Mouse (Mus musculus) limb, embryonic 13.5 days (tissue): ENCODE data around the gene Ddo. TPM values are rescaled to one million over a fixed set of nuclear protein-coding genes. Genes with fewer than 3 reads are reported as not detected.

ENCODE experiments used
- ATAC-seq: fragments of 200-750 bp; cut with Nextera tagmentation; 2 replicates; pipeline ENCODE4 v1.8.0; 2017; ENCODE audit warnings: low read depth, moderate number of reproducible peaks, moderate TSS enrichment; ENCODE audit not compliant: low FRiP score
- H3K27ac ChIP-seq: fragments of 300-500 bp; sonication (generic); 2 replicates; pipeline ENCODE4 v1.5.1; 2015; ENCODE audit warnings: inconsistent platforms, mild to moderate bottlenecking, moderate library complexity
- H3K27me3 ChIP-seq: fragments of 300-500 bp; sonication (generic); 2 replicates; pipeline ENCODE4 v1.6.1; 2015; ENCODE audit warnings: mild to moderate bottlenecking, inconsistent platforms
- H3K36me3 ChIP-seq: fragments of 300-500 bp; sonication (generic); 2 replicates; pipeline ENCODE4 v1.6.1; 2015; ENCODE audit warnings: inconsistent platforms, mild to moderate bottlenecking, moderate library complexity
- H3K4me1 ChIP-seq: fragments of 300-500 bp; sonication (generic); 2 replicates; pipeline ENCODE4 v1.6.1; 2015; ENCODE audit warnings: inconsistent platforms
- H3K4me2 ChIP-seq: fragments of 300-500 bp; sonication (generic); replicated peaks from 2 replicates; pipeline ENCODE4 v1.6.1; 2015; ENCODE audit warnings: inconsistent platforms, mild to moderate bottlenecking, moderate library complexity
- H3K4me3 ChIP-seq: fragments of 300-500 bp; sonication (generic); 2 replicates; pipeline ENCODE4 v1.5.1; 2015; ENCODE audit warnings: moderate library complexity, mild to moderate bottlenecking, inconsistent platforms
- H3K9ac ChIP-seq: fragments of 300-500 bp; sonication (generic); 2 replicates; pipeline ENCODE4 v1.6.1; 2015; ENCODE audit warnings: mild to moderate bottlenecking, inconsistent platforms
- H3K9me3 ChIP-seq: fragments of 300-500 bp; sonication (generic); 2 replicates; pipeline ENCODE4 v1.6.1; 2016; ENCODE audit warnings: inconsistent platforms
- WGBS: fragments of 180-500 bp; shearing (Covaris S2); methylation state at CpG from one replicate; pipeline ENCODE4 v1.1.7; 2015; 5-methylcytosine and 5-hydroxymethylcytosine counted together
- polyA plus RNA-seq: library from polyadenylated mRNA; unstranded; fragments of >200 nt; fragmentation: Nextera tagmentation; extraction: Ambion mirVana; gene quantifications from 2 replicates; pipeline ENCODE4 v1.2.1, GENCODE M21; 2015

Gene Ddo
- polyA plus RNA-seq, 1 experiment from 2014 or later = 0.13 TPM

DNA sequence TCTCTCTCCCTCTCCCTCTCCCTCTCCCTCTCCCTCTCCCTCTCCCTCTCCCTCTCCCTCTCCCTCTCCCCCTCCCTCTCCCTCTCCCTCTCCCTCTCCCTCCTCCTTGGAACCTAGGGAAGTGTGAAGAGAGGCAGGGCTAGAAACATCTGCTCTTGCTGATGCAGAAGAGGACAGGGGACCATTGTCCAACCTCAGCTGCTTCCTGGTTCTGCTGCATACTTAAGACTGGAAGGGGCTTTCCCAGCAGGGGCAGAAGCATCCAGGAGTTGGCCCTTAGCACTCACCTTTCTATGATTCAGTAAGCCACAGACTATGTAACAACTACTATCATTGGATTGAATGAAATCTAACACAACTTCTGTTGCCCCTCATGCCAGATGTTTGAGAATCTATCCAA lies 38.8 kb downstream of the Ddo start:
- Histone ChIP-seq H3K27me3 (no peaks in the 10 kb centered on the region), H3K4me3 (no peak overlapping the region), H3K9me3 (no peaks in the 10 kb centered on the region; the same call in 1 of the 2 replicates), H3K4me1 (no peaks in the 10 kb centered on the region), H3K4me2 (no peak overlapping the region), H3K9ac (no peak overlapping the region), H3K36me3 (no peaks in the 10 kb centered on the region), H3K27ac (no peak overlapping the region)
- ATAC-seq = no peak

DNA sequence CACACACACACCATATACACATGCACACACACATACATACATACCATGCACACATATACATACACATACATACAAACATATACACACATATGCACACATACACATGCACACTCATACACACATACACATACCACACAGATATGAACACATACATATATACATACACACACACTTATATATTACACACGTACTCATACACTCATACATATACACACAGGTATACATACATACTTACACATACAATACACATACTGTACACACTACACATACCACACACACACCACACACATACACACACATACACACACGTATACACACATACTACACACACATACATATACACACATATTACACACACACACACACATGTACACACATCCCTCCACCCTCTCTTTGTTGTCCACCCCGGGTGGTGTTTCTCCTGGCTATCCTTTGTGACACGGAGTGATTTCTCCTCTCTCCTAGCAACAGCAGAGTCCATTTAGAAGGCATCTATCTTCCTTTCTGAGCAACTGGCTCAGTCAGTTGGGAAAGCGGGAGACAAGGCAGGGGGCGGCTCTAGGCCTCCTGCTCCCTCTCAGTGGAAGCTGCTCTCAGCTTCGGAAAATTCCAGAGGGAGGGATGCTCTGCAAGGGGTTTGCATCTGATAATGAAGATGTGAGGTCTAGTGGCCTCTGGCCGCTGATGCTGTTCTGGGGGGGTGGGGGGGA lies 42.9 kb downstream of the Ddo start:
- H3K4me3 ChIP-seq = no peak overlapping the region
- peaks cover 7% of the 10 kb centered on the region for H3K4me1 ChIP-seq
- H3K36me3 ChIP-seq = no peaks in the 10 kb centered on the region
- no peak overlapping the region for H3K4me2 ChIP-seq
- no peaks in the 10 kb centered on the region; the same call in 1 of the 2 replicates for H3K9me3 ChIP-seq
- no peak overlapping the region for H3K9ac ChIP-seq
- no peak overlapping the region for H3K27ac ChIP-seq
- no peaks in the 10 kb centered on the region for H3K27me3 ChIP-seq
- 64% methylated on average over 8 of the region's 8 CpGs for WGBS
- no peak for ATAC-seq

DNA sequence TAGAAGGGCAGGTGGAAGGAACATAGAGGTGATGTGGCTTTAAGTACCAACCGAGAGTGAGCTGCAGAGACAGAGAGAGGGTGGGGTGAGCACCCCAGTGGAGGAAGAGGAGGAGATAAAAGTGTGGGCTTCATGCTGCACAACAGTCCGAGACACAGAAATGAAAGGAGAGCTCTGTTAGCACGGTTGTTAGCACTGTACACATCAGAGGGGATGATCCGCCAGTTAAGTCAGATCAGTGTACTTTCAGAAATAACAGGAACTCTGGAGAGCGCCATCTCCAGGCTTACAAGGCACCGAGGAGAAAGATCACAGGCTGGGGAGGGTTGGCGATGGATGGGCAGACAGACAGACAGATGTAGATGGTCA lies 43.5 kb downstream of the Ddo start:
- Histone ChIP-seq H3K36me3 (no peaks in the 10 kb centered on the region), H3K9me3 (no peaks in the 10 kb centered on the region; the same call in 1 of the 2 replicates), H3K27me3 (no peaks in the 10 kb centered on the region), H3K4me2 (no peak overlapping the region), H3K9ac (no peak overlapping the region), H3K4me3 (no peak overlapping the region), H3K27ac (no peak overlapping the region), H3K4me1 (peaks cover 7% of the 10 kb centered on the region)
- WGBS = 68% methylated on average over 7 of the region's 7 CpGs
- ATAC-seq = no peak

DNA sequence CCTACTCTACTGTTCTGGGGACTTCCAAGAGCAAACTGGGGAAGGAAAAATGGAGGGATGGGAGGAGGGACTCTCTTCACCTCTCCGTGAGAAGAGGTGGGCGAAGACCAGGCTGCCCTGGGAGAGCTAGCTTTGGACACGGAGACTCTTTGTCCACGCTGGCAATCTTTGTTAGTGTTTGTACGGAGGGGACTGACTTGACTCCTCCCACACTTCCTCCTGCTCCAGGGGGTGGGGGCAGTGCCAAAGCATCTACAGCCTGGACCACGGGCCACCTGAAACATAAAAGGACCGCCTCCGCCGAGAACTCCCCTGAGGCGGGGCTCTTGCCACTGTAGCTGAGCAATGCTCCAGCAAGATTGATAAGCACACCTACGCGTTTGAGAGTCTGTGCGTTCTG lies 44.3 kb downstream of the Ddo start:
- Histone ChIP-seq H3K4me1 (peaks cover 7% of the 10 kb centered on the region), H3K9ac (peak overlapping the region; percentile 37), H3K27me3 (no peaks in the 10 kb centered on the region), H3K4me2 (peak overlapping the region; percentile 59), H3K4me3 (peak overlapping the region; percentile 38), H3K36me3 (no peaks in the 10 kb centered on the region), H3K9me3 (no peaks in the 10 kb centered on the region; the same call in 1 of the 2 replicates), H3K27ac (no peak overlapping the region)
- 2% methylated on average over 13 of the region's 13 CpGs for WGBS
- ATAC-seq = no peak; the same call in 1 of the 2 replicates

DNA sequence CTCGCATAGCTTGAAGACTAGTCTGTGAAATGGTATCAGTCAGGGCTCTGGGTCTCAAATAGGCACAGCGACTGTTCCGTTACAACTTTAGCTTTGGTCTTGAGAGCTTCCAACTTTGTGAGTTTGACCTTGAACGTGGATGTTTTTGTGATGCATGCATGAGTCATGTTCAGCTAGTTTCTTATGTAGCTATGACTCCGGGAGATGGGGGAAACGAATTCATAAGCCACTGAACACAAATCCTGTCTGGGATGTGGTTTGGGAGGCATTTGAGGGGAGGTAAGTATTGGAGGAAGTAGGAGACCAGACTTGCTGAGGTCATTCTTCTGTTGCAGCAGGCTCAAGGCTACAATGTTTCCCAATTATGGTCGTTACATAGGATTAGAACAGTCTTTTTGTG lies 46.1 kb downstream of the Ddo start:
- Histone ChIP-seq H3K4me2 (no peak overlapping the region), H3K4me1 (peaks cover 7% of the 10 kb centered on the region), H3K4me3 (no peak overlapping the region), H3K36me3 (no peaks in the 10 kb centered on the region), H3K27me3 (no peaks in the 10 kb centered on the region), H3K27ac (no peak overlapping the region), H3K9me3 (no peaks in the 10 kb centered on the region; the same call in 1 of the 2 replicates), H3K9ac (no peak overlapping the region)
- WGBS = 82% methylated on average over 7 of the region's 7 CpGs
- ATAC-seq = no peak

DNA sequence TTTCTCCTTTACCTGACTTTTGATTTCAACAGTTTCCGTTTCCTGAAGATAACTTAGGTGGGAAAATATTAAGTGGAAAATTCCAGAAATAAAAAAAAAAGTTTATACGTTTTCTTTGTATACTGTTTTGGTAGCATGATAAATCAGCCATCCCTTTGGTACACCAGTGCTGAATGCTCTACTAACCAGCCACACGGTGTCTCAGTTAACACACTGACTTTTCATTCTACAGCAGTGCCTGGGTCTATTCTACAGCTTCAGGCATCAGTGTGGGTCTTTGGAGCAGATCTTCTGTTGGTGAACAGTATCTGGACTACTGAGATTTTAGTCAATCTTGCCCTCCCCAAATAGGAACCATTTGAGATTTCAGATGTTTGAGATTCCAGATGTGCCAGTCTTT lies 48.7 kb downstream of the Ddo start:
- no peaks in the 10 kb centered on the region for H3K36me3 ChIP-seq
- peaks cover 17% of the 10 kb centered on the region for H3K4me1 ChIP-seq
- H3K9ac ChIP-seq = no peak overlapping the region
- H3K27me3 ChIP-seq = peaks cover 6% of the 10 kb centered on the region; the same call in 1 of the 2 replicates
- WGBS = 80% methylated on average over 3 of the region's 3 CpGs
- no peaks in the 10 kb centered on the region for H3K9me3 ChIP-seq
- no peak overlapping the region for H3K4me3 ChIP-seq
- no peak overlapping the region for H3K27ac ChIP-seq
- no peak for ATAC-seq
- H3K4me2 ChIP-seq = no peak overlapping the region

DNA sequence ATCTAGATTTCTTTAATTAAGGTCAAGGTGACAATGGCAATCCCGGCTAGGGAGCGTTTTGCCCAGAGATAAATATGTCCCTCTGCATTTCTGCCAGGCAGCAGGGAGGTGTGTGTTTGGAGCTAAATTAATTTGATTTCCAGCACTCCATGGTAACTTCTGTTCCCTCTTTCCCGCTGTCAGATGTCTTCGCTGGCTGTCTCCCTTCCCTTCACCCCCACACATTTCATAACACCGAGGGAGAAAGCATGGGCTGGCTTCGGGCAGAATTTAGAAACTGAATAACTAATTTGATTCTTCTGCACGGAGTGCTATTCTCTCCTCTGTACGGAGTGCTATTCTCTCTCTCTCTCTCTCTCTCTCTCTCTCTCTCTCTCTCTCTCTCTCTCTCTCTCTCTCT lies 52.7 kb downstream of the Ddo start:
- H3K4me3 ChIP-seq = peak overlapping the region; percentile 63; the same call in 1 of the 2 replicates
- H3K4me1 ChIP-seq = peaks cover 17% of the 10 kb centered on the region
- H3K9me3 ChIP-seq = no peaks in the 10 kb centered on the region
- no peaks in the 10 kb centered on the region for H3K36me3 ChIP-seq
- H3K9ac ChIP-seq = no peak overlapping the region
- ATAC-seq = no peak
- H3K27ac ChIP-seq = no peak overlapping the region
- peaks cover 6% of the 10 kb centered on the region; the same call in 1 of the 2 replicates for H3K27me3 ChIP-seq
- 36% methylated on average over 8 of the region's 8 CpGs for WGBS
- peak overlapping the region; percentile 98 for H3K4me2 ChIP-seq

DNA sequence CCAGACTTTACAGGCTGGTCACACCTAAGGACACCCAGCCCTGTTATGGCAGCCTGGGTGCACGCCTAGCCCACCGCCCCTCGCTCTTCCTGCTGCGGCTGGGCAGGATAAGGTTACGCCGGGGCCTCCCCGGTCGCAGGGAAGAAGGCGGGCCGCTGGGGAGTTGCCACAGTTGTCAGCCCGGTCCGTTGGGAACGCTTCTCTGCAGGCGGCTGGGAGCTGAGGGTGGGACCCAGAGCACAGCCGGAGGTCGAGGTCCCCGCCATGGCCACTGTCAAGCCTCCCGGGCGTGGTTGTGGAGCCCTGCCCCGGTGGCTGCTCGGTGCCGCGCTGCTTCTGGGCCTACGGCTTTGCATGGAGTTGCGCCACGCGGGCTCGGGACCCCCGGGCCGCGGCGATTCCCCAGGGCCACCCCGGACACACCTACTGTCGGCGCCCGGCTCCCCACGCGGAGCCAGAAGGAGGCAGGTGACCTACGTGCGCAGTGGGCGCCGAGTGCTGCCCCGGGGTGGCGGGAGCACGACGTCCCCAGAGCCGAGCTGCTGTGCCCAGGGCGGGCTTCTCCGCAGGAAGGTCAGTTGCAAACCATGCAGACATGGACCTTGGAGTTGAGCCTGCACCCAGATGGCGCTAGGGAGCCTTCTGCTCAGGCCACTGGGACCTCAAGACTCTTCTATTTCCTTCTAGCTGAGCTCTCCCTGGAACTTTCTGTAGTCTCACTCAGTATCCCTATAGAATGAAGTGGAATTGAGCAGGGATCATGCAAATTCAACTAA lies 53.5 kb downstream of the Ddo start, which contains the start of gene Mettl24:
Gene Mettl24 (plus strand): TSS at position 191 of the 776 bp plus-strand sequence.
- WGBS = under 1% methylated on average over 50 of the region's 50 CpGs
- no peak within 1 kb of the TSS for H3K27ac ChIP-seq

DNA sequence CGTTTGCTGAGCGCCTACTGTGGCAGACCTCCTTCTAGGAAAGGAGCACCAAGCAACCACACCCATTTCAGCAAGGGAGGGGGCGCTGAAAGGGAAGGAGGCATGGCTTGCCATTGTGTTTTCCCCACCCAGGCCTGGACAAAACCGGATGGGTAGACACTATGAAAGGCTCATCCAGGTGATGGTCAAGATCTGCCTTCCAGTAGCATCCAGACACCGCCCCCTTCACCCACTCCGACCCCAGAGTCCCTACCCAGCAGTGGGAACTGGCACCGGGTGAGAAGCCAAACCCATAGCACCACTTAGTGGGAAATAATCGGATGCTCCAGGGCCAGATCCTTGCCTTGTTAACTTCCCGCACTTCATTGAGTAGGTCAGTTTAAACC lies 54.0 kb downstream of the Ddo start:
- peak overlapping the region; percentile 63 for H3K4me3 ChIP-seq
- peaks cover 6% of the 10 kb centered on the region; the same call in 1 of the 2 replicates for H3K27me3 ChIP-seq
- peak overlapping the region; percentile 98 for H3K4me2 ChIP-seq
- 56% methylated on average over 9 of the region's 9 CpGs for whole genome bisulfite sequencing
- no peaks in the 10 kb centered on the region for H3K9me3 ChIP-seq
- no peak overlapping the region for H3K27ac ChIP-seq
- ATAC-seq = 0 out of 2 replicates have a peak, but pooled peaks have one; percentile 24
- peak overlapping the region; percentile 83; the same call in 1 of the 2 replicates for H3K9ac ChIP-seq
- H3K36me3 ChIP-seq = no peaks in the 10 kb centered on the region
- peaks cover 17% of the 10 kb centered on the region for H3K4me1 ChIP-seq

More for the DNA sequence above, 53.5 kb downstream of the Ddo start, which contains the start of gene Mettl24:
- peaks cover 17% of the 10 kb centered on the region for H3K4me1 ChIP-seq
- ATAC-seq = peak; percentile 85
- peaks cover 6% of the 10 kb centered on the region; the same call in 1 of the 2 replicates for H3K27me3 ChIP-seq
- H3K9me3 ChIP-seq = no peaks in the 10 kb centered on the region
- H3K4me3 ChIP-seq = peak within 1 kb of the TSS; percentile 63
- no peaks in the 10 kb centered on the region for H3K36me3 ChIP-seq
- peak within 1 kb of the TSS; percentile 98 for H3K4me2 ChIP-seq
- peak within 1 kb of the TSS; percentile 83 for H3K9ac ChIP-seq

DNA sequence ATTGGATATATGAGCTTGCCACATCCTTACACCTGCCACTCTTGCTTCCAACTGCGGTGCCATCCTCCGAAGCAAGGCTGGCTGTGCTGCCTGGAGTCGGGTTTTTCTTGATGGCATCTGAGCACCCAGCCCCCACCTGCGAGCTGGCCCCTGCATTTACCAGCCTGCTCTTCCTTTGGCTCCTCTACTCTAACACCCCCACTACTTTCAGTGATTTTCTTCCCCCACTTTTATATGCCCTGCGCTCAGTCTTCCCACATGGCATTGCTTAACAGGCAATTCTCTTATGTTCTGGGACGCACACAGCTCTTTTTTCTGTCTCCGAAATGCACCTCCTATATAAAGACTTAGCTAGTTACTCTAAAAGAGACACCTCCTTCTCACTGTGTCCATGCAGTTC lies 54.5 kb downstream of the Ddo start:
- 80% methylated on average over 7 of the region's 7 CpGs for WGBS
- H3K27ac ChIP-seq = no peak overlapping the region
- H3K36me3 ChIP-seq = no peaks in the 10 kb centered on the region
- peaks cover 6% of the 10 kb centered on the region; the same call in 1 of the 2 replicates for H3K27me3 ChIP-seq
- no peak overlapping the region for H3K4me3 ChIP-seq
- no peaks in the 10 kb centered on the region for H3K9me3 ChIP-seq
- H3K4me1 ChIP-seq = peaks cover 17% of the 10 kb centered on the region
- ATAC-seq = no peak
- no peak overlapping the region for H3K9ac ChIP-seq
- peak overlapping the region; percentile 98; the same call in 1 of the 2 replicates for H3K4me2 ChIP-seq

DNA sequence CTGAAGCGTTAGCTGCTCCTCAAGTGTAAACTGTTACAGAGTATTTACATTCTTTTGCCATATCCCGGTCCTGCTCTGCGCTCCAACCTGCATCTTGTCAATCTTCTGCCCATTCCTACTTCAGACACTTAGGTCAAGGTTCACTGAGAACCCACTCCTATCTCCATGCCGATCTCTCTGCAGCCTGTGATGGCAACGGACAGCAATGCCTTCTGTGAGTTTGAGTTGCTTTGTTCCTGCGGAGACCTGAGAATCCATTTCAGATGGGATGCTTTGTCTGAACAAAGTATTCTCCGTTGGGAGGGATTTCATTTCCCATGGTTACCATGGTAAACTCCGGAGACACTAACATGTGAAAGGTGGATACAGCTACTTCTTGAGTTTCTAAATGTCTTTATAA lies 55.8 kb downstream of the Ddo start:
- Histone ChIP-seq H3K27ac (no peak overlapping the region), H3K9me3 (no peaks in the 10 kb centered on the region), H3K27me3 (peaks cover 6% of the 10 kb centered on the region; the same call in 1 of the 2 replicates), H3K9ac (no peak overlapping the region), H3K4me3 (no peak overlapping the region), H3K4me2 (no peak overlapping the region), H3K4me1 (peaks cover 17% of the 10 kb centered on the region), H3K36me3 (no peaks in the 10 kb centered on the region)
- no peak for ATAC-seq
- WGBS = 60% methylated on average over 8 of the region's 8 CpGs

DNA sequence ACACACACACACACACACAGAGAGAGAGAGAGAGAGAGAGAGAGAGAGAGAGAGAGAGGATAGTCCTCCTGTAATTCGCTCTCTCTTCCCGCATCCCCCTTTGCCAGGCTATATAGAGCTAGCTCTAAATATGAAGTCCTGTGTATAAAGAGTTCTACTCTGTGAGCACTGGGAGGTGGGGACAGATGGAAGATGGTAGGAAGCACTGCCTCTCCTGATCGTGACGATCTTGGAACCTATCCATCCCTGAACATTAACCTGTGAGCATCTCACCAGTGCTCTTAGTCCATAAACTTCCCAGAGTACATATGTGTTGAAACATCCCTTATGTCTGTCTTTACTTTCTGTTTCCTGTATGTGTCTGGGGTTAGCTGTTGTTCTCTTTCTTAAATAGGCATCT lies 57.2 kb downstream of the Ddo start:
- 86% methylated on average over 4 of the region's 4 CpGs for WGBS
- H3K4me2 ChIP-seq = no peak overlapping the region
- peaks cover 4% of the 10 kb centered on the region; the same call in 1 of the 2 replicates for H3K27me3 ChIP-seq
- no peak overlapping the region for H3K9ac ChIP-seq
- H3K27ac ChIP-seq = no peak overlapping the region
- H3K4me1 ChIP-seq = peaks cover 17% of the 10 kb centered on the region
- ATAC-seq = no peak
- no peaks in the 10 kb centered on the region for H3K36me3 ChIP-seq
- H3K4me3 ChIP-seq = no peak overlapping the region
- H3K9me3 ChIP-seq = no peaks in the 10 kb centered on the region
